Mouse (Mus musculus): ENCODE measurements around the gene Olig1.
"Not testable (repeated sequence)": the region's sequence is repeated elsewhere in the genome, so short reads cannot be mapped to it uniquely, and the experiment has no call there.

The Olig1 gene

GRCm38 (mm10) chr16:91246292-91246691 lies 23.3 kb upstream of the Olig1 start:
- DNase-seq (ENCODE audit: low read depth, low spot score) = no peak

GRCm38 (mm10) chr16:91255419-91256164 lies 14.0 kb upstream of the Olig1 start:
- DNase-seq (ENCODE audit: low read depth, low spot score) = not testable (repeated sequence)

- DNase-seq (ENCODE audit: low read depth, low spot score) = no peak
These were observed 10.6 kb upstream of the Olig1 start for GRCm38 (mm10) chr16:91258956-91259355.

GRCm38 (mm10) chr16:91260861-91261260 lies 8.7 kb upstream of the Olig1 start:
- no peak for DNase-seq (ENCODE audit: low read depth, low spot score)

- no peak for DNase-seq (ENCODE audit: low read depth, low spot score)
These were observed 6.9 kb upstream of the Olig1 start for GRCm38 (mm10) chr16:91262467-91263220.

- no peak for DNase-seq (ENCODE audit: low read depth, low spot score)
These were observed 3.6 kb upstream of the Olig1 start for GRCm38 (mm10) chr16:91265972-91266371.

GRCm38 (mm10) chr16:91268724-91269452 lies 684 bp upstream of the Olig1 start:
- no peak for DNase-seq (ENCODE audit: low read depth, low spot score)

GRCm38 (mm10) chr16:91270212-91270971 lies 820 bp downstream of the Olig1 start:
- no peak for DNase-seq (ENCODE audit: low read depth, low spot score)

GRCm38 (mm10) chr16:91270982-91271549 lies 1.5 kb downstream of the Olig1 start:
- DNase-seq (ENCODE audit: low read depth, low spot score) = no peak

GRCm38 (mm10) chr16:91271634-91272033 lies 2.1 kb downstream of the Olig1 start:
- no peak for DNase-seq (ENCODE audit: low read depth, low spot score)

- DNase-seq (ENCODE audit: low read depth, low spot score) = no peak
These were observed 10.9 kb downstream of the Olig1 start for GRCm38 (mm10) chr16:91280516-91280915.

- no peak for DNase-seq (ENCODE audit: low read depth, low spot score)
These were observed 22.5 kb downstream of the Olig1 start for GRCm38 (mm10) chr16:91292080-91292479.

- DNase-seq (ENCODE audit: low read depth, low spot score) = no peak
These were observed 23.3 kb downstream of the Olig1 start for GRCm38 (mm10) chr16:91292719-91293333.

- DNase-seq (ENCODE audit: low read depth, low spot score) = no peak
These were observed 28.2 kb downstream of the Olig1 start for GRCm38 (mm10) chr16:91297726-91298125.

GRCm38 (mm10) chr16:91299412-91299811 lies 29.8 kb downstream of the Olig1 start:
- no peak for DNase-seq (ENCODE audit: low read depth, low spot score)

- DNase-seq (ENCODE audit: low read depth, low spot score) = no peak
These were observed 31.3 kb downstream of the Olig1 start for GRCm38 (mm10) chr16:91300641-91301441.

GRCm38 (mm10) chr16:91301454-91301853 lies 31.9 kb downstream of the Olig1 start:
- no peak for DNase-seq (ENCODE audit: low read depth, low spot score)

GRCm38 (mm10) chr16:91303776-91304709 lies 34.5 kb downstream of the Olig1 start:
- DNase-seq (ENCODE audit: low read depth, low spot score) = no peak
